Mouse (Mus musculus): ENCODE measurements around the gene Pold2. TPM values are rescaled to one million over a fixed set of nuclear protein-coding genes. Genes with fewer than 3 reads are reported as not detected.
A peak's percentile ranks its signal among the peaks of the same experiment; 100 is the strongest.

Pold2 gene
- polyA plus RNA-seq, 1 experiment from 2014 or later = 149 TPM

DNA sequence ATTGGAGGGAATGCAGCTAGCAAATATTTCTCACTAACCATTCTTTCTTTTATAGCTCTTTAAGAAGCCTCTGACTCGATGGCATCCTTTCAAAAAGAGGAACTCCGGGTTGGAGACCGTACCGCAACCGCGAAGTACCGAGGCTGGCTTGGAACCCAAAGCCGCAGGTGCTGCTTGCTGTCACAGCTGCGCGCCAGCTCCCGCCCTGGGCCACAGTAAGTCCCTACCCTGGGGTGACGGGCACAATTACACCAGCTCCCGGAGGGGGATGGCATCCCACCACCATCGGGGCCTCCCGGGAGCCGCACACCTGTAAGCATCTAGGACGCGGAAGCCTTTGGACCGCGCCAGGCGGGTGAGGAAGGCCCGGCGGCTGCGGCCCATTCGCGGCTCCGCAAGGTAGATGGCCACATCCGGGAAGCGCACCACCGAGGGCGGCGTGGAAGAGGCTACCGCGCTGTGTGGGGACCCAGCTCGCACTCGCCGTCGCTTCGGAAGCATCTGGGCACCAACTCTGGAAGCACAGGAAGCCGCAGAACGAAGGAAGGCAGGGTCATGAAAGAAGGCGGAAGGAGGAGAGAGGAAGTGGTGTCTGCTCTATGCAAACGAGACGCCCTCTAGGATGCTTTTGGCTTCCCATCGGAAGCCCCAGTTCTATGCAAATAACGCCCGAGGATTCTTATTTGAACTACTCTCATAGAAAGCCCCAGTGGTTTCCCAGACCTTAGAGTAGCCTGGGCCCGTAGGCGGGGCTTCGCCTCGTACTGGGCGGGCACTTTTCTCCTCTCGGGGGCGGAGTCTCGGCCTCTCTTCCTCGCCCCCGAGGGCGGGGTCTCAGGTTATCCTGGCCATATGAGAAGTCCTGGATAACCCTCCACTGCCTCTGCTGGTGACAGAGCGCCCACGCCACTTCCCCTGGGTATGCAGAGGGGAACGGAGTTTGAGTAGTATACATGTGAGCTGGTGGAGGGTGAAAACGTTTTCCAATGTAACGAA, 40.5 kb downstream of the Pold2 start, which contains the start of gene Polm:
TSS of gene Polm (minus strand) at position 766 of the 996 bp plus-strand sequence.
- H3K4me1 ChIP-seq = peaks cover 11% of the 10 kb centered on the region
- H3K4me2 ChIP-seq = peak within 1 kb of the TSS; percentile 85
- H3K27me3 ChIP-seq = no peaks in the 10 kb centered on the region
- WGBS = under 1% methylated on average over 63 of the region's 63 CpGs
- H3K36me3 ChIP-seq = no peaks in the 10 kb centered on the region; the same call in 1 of the 2 replicates
- peak within 1 kb of the TSS; percentile 59 for H3K4me3 ChIP-seq
- H3K9ac ChIP-seq = peak within 1 kb of the TSS; percentile 62
- H3K27ac ChIP-seq = peak within 1 kb of the TSS; percentile 80
- peak; percentile 97 for ATAC-seq (ENCODE audit: borderline replicate concordance, extremely low read depth, low FRiP score, low TSS enrichment)
- H3K9me3 ChIP-seq = no peaks in the 10 kb centered on the region

DNA sequence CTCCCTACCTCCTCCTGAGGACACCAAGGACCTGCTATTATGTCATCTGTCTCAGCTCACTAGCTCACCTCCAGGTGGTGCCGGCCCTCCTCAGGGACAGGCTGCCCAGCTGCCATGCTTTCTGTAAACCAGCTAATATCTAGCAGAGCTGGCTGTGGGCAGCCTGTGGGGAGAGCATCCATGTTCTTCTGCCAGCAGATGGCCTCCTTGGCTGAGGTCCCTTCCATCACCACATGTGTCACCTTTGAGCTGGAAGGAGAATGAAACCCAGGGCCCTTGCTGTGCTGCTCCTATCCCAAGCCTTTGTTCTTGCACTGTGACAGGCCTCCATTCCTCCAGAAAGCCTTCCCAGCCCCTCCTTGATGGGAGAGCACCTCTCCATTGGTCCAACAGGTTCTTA, 42.0 kb downstream of the Pold2 start:
- H3K9me3 ChIP-seq = no peaks in the 10 kb centered on the region
- WGBS = 55% methylated on average over 1 of the region's 1 CpGs
- no peak overlapping the region for H3K9ac ChIP-seq
- no peaks in the 10 kb centered on the region for H3K27me3 ChIP-seq
- H3K4me2 ChIP-seq = no peak overlapping the region
- ATAC-seq (ENCODE audit: borderline replicate concordance, extremely low read depth, low FRiP score, low TSS enrichment) = no peak
- peaks cover 4% of the 10 kb centered on the region; the same call in 1 of the 2 replicates for H3K36me3 ChIP-seq
- H3K27ac ChIP-seq = no peak overlapping the region
- H3K4me1 ChIP-seq = peaks cover 11% of the 10 kb centered on the region
- H3K4me3 ChIP-seq = no peak overlapping the region

DNA sequence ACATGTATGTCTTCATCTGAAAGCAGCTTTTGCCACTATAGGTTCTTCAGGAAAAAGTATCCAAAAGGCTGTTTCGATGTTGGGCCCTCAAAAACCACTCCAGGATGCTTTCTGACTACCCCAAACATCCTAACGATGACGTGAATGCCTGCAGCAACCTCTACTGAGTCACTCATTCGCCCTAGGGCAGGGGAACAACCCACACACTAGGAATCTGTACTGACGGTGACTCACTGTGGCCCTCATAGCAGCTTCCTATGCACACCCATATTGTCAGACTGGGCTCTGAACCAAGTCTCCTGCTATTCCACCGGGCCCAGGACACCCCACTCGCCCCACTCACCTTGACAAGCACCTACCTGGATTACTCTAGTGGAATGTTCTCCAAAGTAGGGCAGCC, 43.0 kb downstream of the Pold2 start:
- Histone ChIP-seq H3K27ac (no peak overlapping the region), H3K9me3 (no peaks in the 10 kb centered on the region), H3K9ac (no peak overlapping the region), H3K4me3 (no peak overlapping the region), H3K27me3 (no peaks in the 10 kb centered on the region), H3K4me1 (peaks cover 11% of the 10 kb centered on the region), H3K36me3 (peaks cover 7% of the 10 kb centered on the region; the same call in 1 of the 2 replicates), H3K4me2 (no peak overlapping the region)
- ATAC-seq (ENCODE audit: borderline replicate concordance, extremely low read depth, low FRiP score, low TSS enrichment) = no peak
- WGBS = 90% methylated on average over 7 of the region's 7 CpGs

DNA sequence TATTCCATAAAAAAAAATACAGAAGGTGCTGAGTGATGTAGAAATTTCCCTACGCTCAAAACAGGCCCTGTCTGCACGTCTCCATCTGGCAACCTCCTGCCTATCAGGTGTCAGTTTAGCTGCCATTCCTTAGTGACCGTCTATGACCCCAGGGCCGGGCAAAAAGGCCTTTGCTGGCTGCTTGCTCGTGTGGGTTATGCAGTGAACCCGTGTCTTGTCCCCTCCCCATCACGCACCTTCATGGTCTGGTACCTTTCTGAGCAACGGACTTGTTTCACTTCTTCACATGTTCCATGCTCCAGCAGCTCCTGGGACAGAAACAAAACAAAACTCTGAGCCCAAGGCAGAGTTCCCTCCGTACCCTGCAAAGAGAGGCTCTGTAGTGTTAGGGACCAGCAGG, 43.6 kb downstream of the Pold2 start:
- WGBS = 83% methylated on average over 9 of the region's 9 CpGs
- Histone ChIP-seq H3K27me3 (no peaks in the 10 kb centered on the region), H3K4me1 (peaks cover 11% of the 10 kb centered on the region), H3K4me2 (no peak overlapping the region), H3K4me3 (no peak overlapping the region), H3K36me3 (peaks cover 11% of the 10 kb centered on the region; the same call in 1 of the 2 replicates), H3K9me3 (no peaks in the 10 kb centered on the region), H3K9ac (no peak overlapping the region), H3K27ac (no peak overlapping the region)
- ATAC-seq (ENCODE audit: borderline replicate concordance, extremely low read depth, low FRiP score, low TSS enrichment) = no peak

DNA sequence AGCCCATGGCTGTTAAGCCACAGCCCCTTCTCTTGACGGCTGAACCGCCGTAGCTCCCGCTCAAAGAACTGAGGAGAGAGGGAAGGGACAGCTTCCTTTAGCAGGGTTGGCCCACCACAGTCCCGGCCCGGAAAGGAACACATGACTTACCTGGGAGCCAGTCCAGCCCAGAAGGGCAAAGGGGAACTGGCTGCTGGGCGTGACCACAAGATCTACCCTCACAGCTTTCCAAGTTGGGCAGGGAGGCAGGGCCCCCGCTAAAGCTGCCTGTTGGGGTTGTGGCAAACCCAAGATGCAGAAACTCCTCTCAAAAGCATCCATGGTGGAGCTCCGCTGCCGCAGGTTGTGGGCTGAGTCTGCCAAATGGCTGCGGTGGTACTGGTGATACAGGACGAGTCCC, 48.8 kb downstream of the Pold2 start:
- no peak overlapping the region for H3K4me2 ChIP-seq
- no peaks in the 10 kb centered on the region for H3K4me1 ChIP-seq
- H3K27ac ChIP-seq = no peak overlapping the region
- H3K9ac ChIP-seq = no peak overlapping the region
- peaks cover 22% of the 10 kb centered on the region; the same call in 1 of the 2 replicates for H3K36me3 ChIP-seq
- ATAC-seq (ENCODE audit: borderline replicate concordance, extremely low read depth, low FRiP score, low TSS enrichment) = no peak
- WGBS = 92% methylated on average over 12 of the region's 12 CpGs
- H3K27me3 ChIP-seq = no peaks in the 10 kb centered on the region
- no peaks in the 10 kb centered on the region for H3K9me3 ChIP-seq
- no peak overlapping the region for H3K4me3 ChIP-seq

DNA sequence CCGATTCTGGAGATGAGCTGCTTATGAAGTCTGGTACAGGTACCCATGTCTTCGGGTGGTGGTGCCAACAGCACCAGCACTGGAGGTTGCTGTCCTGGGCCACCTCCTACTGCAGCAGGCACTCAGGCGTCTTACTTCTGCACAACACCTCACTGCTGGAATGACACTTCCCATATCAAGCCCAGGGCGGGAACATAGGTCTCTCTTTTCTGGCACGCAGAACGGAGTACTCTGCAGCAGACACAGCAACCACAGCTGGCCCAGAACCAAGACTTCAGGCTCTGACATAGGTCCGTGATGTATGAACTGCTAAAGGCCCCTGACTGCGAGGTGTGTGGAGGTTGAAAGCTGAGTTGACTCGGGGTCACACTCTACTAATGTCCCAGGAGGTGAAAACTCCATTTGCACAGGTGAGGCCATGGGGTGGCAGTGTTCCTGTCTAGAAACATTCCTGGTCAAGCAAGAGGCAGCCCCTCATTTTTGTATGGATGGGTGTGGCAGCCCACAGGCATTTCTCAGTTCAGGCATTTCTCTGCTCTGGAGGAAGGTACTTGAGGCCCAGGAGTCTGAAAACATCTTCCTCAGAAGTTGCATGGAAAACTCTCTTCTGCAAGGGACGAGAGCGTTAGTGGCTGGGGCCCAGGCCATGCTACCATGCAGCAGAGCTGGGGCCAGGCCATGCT, 49.4 kb downstream of the Pold2 start:
- Histone ChIP-seq H3K27me3 (no peaks in the 10 kb centered on the region), H3K27ac (no peak overlapping the region)
- WGBS = 78% methylated on average over 11 of the region's 11 CpGs

DNA sequence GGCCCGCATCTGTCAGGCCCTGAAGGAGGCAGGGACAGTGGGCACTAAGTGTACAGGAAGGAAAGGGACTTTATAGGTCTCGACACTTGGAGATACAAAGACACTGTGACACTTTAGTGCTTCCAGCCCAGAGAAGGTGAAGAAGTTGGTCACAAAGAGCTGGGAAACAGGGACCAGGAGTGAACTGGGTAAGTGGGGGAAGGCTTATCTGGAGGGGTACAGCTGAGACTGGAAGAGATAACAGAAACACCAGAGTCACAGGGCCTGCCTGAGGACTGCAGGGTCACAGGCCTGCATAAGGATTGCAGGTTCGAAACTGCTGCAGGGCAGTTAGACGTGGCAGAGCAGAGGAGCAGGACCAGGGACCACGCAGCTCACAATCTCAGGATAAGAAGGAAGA, 50.2 kb downstream of the Pold2 start:
- Histone ChIP-seq H3K27ac (no peak overlapping the region), H3K9ac (no peak overlapping the region), H3K27me3 (no peaks in the 10 kb centered on the region), H3K4me3 (no peak overlapping the region), H3K4me2 (no peak overlapping the region), H3K4me1 (no peaks in the 10 kb centered on the region), H3K9me3 (no peaks in the 10 kb centered on the region), H3K36me3 (peaks cover 22% of the 10 kb centered on the region; the same call in 1 of the 2 replicates)
- no peak for ATAC-seq (ENCODE audit: borderline replicate concordance, extremely low read depth, low FRiP score, low TSS enrichment)
- 86% methylated on average over 5 of the region's 5 CpGs for WGBS

More for the DNA sequence above, 49.4 kb downstream of the Pold2 start:
- Histone ChIP-seq H3K4me3 (no peak overlapping the region), H3K36me3 (peaks cover 22% of the 10 kb centered on the region; the same call in 1 of the 2 replicates), H3K9me3 (no peaks in the 10 kb centered on the region), H3K4me1 (no peaks in the 10 kb centered on the region), H3K9ac (no peak overlapping the region), H3K4me2 (no peak overlapping the region)
- ATAC-seq (ENCODE audit: borderline replicate concordance, extremely low read depth, low FRiP score, low TSS enrichment) = no peak

DNA sequence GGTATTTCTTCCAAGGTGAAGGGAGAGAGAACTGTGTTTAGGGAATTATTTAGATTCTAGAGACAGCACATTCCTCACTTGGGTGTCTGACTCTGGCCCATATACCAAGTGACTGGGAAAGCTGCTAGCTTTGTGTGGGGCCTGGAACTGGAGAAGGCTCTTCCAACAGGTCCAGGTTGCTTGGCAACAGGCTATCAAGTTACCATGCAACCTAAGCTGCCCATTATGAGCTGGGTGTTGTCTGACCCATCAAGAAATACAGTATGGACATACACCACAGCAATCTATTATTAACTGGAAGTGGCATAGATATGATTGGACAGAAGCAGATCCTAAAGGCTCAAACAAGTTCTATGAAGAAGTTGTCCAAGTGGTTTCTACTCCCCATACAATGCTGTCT, 52.7 kb downstream of the Pold2 start:
- Histone ChIP-seq H3K4me2 (no peak overlapping the region), H3K27me3 (no peaks in the 10 kb centered on the region), H3K27ac (no peak overlapping the region), H3K9me3 (no peaks in the 10 kb centered on the region), H3K36me3 (peaks cover 15% of the 10 kb centered on the region; the same call in 1 of the 2 replicates), H3K4me3 (no peak overlapping the region), H3K9ac (no peak overlapping the region), H3K4me1 (no peaks in the 10 kb centered on the region)
- no peak for ATAC-seq (ENCODE audit: borderline replicate concordance, extremely low read depth, low FRiP score, low TSS enrichment)

Other genes with a start within 250 kb of the Pold2 start
- gene Mrps24, start 162.6 kb downstream of the Pold2 start, polyA plus RNA-seq (2015; fragmentation: Nextera tagmentation; extraction: Ambion mirVana) = 179 and 188 TPM in 2 replicates
- gene Urgcp, start 115.9 kb downstream of the Pold2 start, polyA plus RNA-seq (2015; fragmentation: Nextera tagmentation; extraction: Ambion mirVana) = 24.6 and 24.8 TPM in 2 replicates
- gene Dbnl, start 89.8 kb downstream of the Pold2 start, polyA plus RNA-seq (2015; fragmentation: Nextera tagmentation; extraction: Ambion mirVana) = 111 and 115 TPM in 2 replicates
- gene Pgam2, start 74.6 kb downstream of the Pold2 start, polyA plus RNA-seq (2015; fragmentation: Nextera tagmentation; extraction: Ambion mirVana) = 29.6 and 49.3 TPM in 2 replicates
- gene Polm, start 40.3 kb downstream of the Pold2 start, polyA plus RNA-seq (2015; fragmentation: Nextera tagmentation; extraction: Ambion mirVana) = 7.1 and 10.0 TPM in 2 replicates
- 31.3 and 37.6 TPM in 2 replicates for gene Aebp1, start 16.3 kb downstream of the Pold2 start, polyA plus RNA-seq (2015; fragmentation: Nextera tagmentation; extraction: Ambion mirVana)
- 273 and 720 TPM in 2 replicates for gene Myl7, start 20.5 kb upstream of the Pold2 start, polyA plus RNA-seq (2015; fragmentation: Nextera tagmentation; extraction: Ambion mirVana)
- gene Gck, start 71.8 kb upstream of the Pold2 start, polyA plus RNA-seq (2015; fragmentation: Nextera tagmentation; extraction: Ambion mirVana) = 1.7 and 1.9 TPM in 2 replicates
- 58.6 and 61.4 TPM in 2 replicates for gene Ykt6, start 77.4 kb upstream of the Pold2 start, polyA plus RNA-seq (2015; fragmentation: Nextera tagmentation; extraction: Ambion mirVana)
- 0.79 and 1.4 TPM in 2 replicates for gene Camk2b, start 188.1 kb upstream of the Pold2 start, polyA plus RNA-seq (2015; fragmentation: Nextera tagmentation; extraction: Ambion mirVana)

Data from lung, embryonic 15.5 days (tissue).